8 mouse cellular contexts compared by ENCODE assay signal in genomic region chr3:90051441-90052350, GRCm38 (mm10). TPM values are rescaled to one million over a fixed set of nuclear protein-coding genes. Genes with fewer than 3 reads are reported as not detected.
DNase-seq lines count a peak whose midpoint lies in the region; ATAC-seq lines count a peak whose summit lies in the region.

Gene 4933434E20Rik (plus strand): TSS chr3:90051636.

- under 1% methylated on average over 43 of the region's 43 CpGs for WGBS in heart, embryonic 12.5 days
- under 1% methylated on average over 43 of the region's 43 CpGs for WGBS in liver, embryonic 15.5 days (ENCODE audit: insufficient replicate concordance)
- WGBS in neural tube, embryonic 11.5 days = under 1% methylated on average over 37 of the region's 43 CpGs

- no peaks in the 10 kb centered on the region for H3K27me3 ChIP-seq in heart, embryonic 12.5 days (replicated peaks)
- no peaks in the 10 kb centered on the region for H3K27me3 ChIP-seq in liver, embryonic 15.5 days
- no peaks in the 10 kb centered on the region for H3K27me3 ChIP-seq in neural tube, embryonic 11.5 days (ENCODE audit: control insufficient read depth, insufficient read depth, low read length)

- peaks cover 17% of the 10 kb centered on the region for H3K4me1 ChIP-seq in heart, embryonic 12.5 days (replicated peaks)
- H3K4me1 ChIP-seq in liver, embryonic 15.5 days (replicated peaks) = peaks cover 29% of the 10 kb centered on the region
- peaks cover 7% of the 10 kb centered on the region; the same call in 1 of the 2 replicates for H3K4me1 ChIP-seq in neural tube, embryonic 11.5 days (ENCODE audit: control insufficient read depth, insufficient read depth, low read length)

- H3K4me3 ChIP-seq in heart, embryonic 12.5 days = peak within 1 kb of the TSS; percentile 90
- peak within 1 kb of the TSS; percentile 73 for H3K4me3 ChIP-seq in liver, embryonic 15.5 days (replicated peaks)
- H3K4me3 ChIP-seq in neural tube, embryonic 11.5 days (ENCODE audit: low read depth, low read length) = peak within 1 kb of the TSS; percentile 90

- peak within 1 kb of the TSS; percentile 71 for H3K4me2 ChIP-seq in heart, embryonic 12.5 days
- H3K4me2 ChIP-seq in liver, embryonic 15.5 days = peak within 1 kb of the TSS; percentile 77
- H3K4me2 ChIP-seq in neural tube, embryonic 11.5 days (ENCODE audit: low read depth) = peak within 1 kb of the TSS; percentile 73

- peak; percentile 33 for ATAC-seq in CD4-positive, CD25-positive, alpha-beta regulatory T cell, adult 4 months
- ATAC-seq in heart, embryonic 12.5 days (ENCODE audit: insufficient number of reproducible peaks, low FRiP score) = peak; percentile 80
- peak; percentile 66 for ATAC-seq in liver, embryonic 15.5 days (ENCODE audit: insufficient read depth)
- ATAC-seq in neural tube, embryonic 11.5 days (ENCODE audit: insufficient read depth, low FRiP score, low TSS enrichment) = peak; percentile 82

- peak within 1 kb of the TSS; percentile 98 for H3K27ac ChIP-seq in heart, embryonic 12.5 days (ENCODE audit: poor library complexity, severe bottlenecking)
- peak within 1 kb of the TSS; percentile 90 for H3K27ac ChIP-seq in liver, embryonic 15.5 days (replicated peaks)
- H3K27ac ChIP-seq in neural tube, embryonic 11.5 days (ENCODE audit: low read depth, low read length) = peak within 1 kb of the TSS; percentile 72

- DNase-seq in adrenal gland, postnatal 10 days = peak; percentile 80
- DNase-seq in fibroblast of lung, adult 2 months (ENCODE audit: low read depth) = peak; percentile 13
- peak; percentile 76 to 84 for DNase-seq in kidney, postnatal 4 days
- peak; percentile 62 for DNase-seq in neural tube, embryonic 11.5 days (ENCODE audit: low spot score)
- DNase-seq in testis, postnatal 14 days (ENCODE audit: low spot score) = peak; percentile 84

- H3K36me3 ChIP-seq in heart, embryonic 12.5 days = peaks cover 22% of the 10 kb centered on the region
- peaks cover 30% of the 10 kb centered on the region for H3K36me3 ChIP-seq in liver, embryonic 15.5 days (replicated peaks)
- H3K36me3 ChIP-seq in neural tube, embryonic 11.5 days (ENCODE audit: control insufficient read depth, insufficient read depth, low read length) = 0 out of 2 replicates have a peak, but pooled peaks cover 2% of the 10 kb centered on the region

- H3K9me3 ChIP-seq in heart, embryonic 12.5 days (replicated peaks) = no peaks in the 10 kb centered on the region
- no peaks in the 10 kb centered on the region for H3K9me3 ChIP-seq in liver, embryonic 15.5 days (replicated peaks)
- H3K9me3 ChIP-seq in neural tube, embryonic 11.5 days (ENCODE audit: control insufficient read depth, low read length) = no peaks in the 10 kb centered on the region

- H3K9ac ChIP-seq in heart, embryonic 12.5 days = peak within 1 kb of the TSS; percentile 97
- peak within 1 kb of the TSS; percentile 97 for H3K9ac ChIP-seq in liver, embryonic 15.5 days
- peak within 1 kb of the TSS; percentile 93 for H3K9ac ChIP-seq in neural tube, embryonic 11.5 days (ENCODE audit: low read length)

RNA-seq across cellular contexts. Expression of gene 4933434E20Rik, which starts in this region (rescaled TPM):
- 100 to 1,000 TPM; 371 to 424 TPM for polyA plus RNA-seq in CD4-positive, CD25-positive, alpha-beta regulatory T cell, adult 4 months (2017; shearing (Covaris generic))
- 10 to 100 TPM; 64.6 to 66.5 TPM for total RNA-seq in adrenal gland, postnatal 10 days (2021)
- polyA plus RNA-seq in heart, embryonic 12.5 days (2016; fragmentation: Nextera tagmentation; extraction: Ambion mirVana) = 136 and 141 TPM in 2 replicates
- polyA plus RNA-seq in liver, embryonic 15.5 days (2015; fragmentation: Nextera tagmentation; extraction: Ambion mirVana) = 71.4 and 75.6 TPM in 2 replicates
- polyA plus RNA-seq in neural tube, embryonic 11.5 days (2014; fragmentation: Nextera tagmentation; extraction: Ambion mirVana) = 197 TPM in 2 replicates

Comparison
In these comparisons a context has a peak if more than half of its experiments do, and no peak if none do; other contexts are left out.
1. Peak in every context shown above with its lines: DNase-seq, ATAC-seq, H3K4me3 ChIP-seq and H3K27ac ChIP-seq.
2. DNase-seq: peak in every context shown above with its lines; median percentile 84 in testis, postnatal 14 days; 80 in adrenal gland, postnatal 10 days; 80 in kidney, postnatal 4 days; 62 in neural tube, embryonic 11.5 days; 13 in fibroblast of lung, adult 2 months.